Mouse (Mus musculus) neutrophil, adult 5-6 weeks (primary cell): ENCODE data around the gene Gpr160. TPM values are rescaled to one million over a fixed set of nuclear protein-coding genes. Genes with fewer than 3 reads are reported as not detected.

Experiments
- ATAC-seq: fragments of 151-379, 151-347 bp; 2 replicates; pipeline ENCODE4 v1.8.0; 2017; ENCODE audit warnings: mild to moderate bottlenecking, moderate TSS enrichment; ENCODE audit not compliant: insufficient number of reproducible peaks, poor library complexity, low FRiP score, severe bottlenecking; ENCODE audit errors: extremely low read depth
- total RNA-seq: library from RNA; stranded (forward); fragments of 200-1000 nt; gene quantifications from 2 replicates; pipeline ENCODE4 v1.2.3, GENCODE M21; 2017

Gene Gpr160
- total RNA-seq, 1 experiment from 2014 or later, result 4.8 TPM

DNA sequence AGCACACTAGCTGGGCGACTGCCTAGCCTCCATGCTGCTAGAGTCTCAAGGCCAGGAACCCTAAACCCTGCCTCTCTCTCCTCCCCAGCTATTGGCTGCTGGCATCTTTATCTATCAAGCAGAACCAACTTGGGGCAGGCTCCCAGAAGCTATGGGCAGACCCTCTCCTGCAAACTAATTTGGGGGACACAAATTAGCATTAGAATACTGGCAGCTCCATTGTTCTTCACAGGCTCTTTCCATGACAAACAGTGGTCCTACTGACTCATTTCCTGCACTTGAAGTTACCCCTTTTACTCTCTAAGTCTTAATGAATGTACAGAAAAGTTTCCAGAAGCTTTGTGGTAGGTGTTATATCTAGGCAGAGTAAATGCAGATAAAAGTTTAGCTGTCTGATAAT is 33.3 kb downstream of the Gpr160 start:
- no peak for ATAC-seq

DNA sequence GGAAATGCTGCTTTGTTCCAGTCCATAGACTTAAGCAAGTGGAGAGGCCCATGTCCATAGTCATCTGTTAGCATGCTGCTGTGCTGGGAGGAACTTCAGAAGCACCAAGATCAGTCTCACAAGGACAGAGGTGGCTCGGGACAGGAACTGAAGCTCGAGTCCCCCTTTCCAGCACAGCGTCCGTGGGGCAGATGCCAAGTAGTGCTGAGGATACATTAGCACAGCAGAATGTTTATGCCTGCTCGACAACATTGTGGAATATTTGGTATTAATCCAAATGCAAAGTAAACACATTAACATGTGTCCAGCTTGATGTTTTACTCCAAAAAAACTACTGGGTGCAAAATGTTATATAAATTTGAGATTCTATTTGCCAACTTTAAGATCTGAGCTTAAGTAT is 41.0 kb downstream of the Gpr160 start:
- no peak for ATAC-seq

DNA sequence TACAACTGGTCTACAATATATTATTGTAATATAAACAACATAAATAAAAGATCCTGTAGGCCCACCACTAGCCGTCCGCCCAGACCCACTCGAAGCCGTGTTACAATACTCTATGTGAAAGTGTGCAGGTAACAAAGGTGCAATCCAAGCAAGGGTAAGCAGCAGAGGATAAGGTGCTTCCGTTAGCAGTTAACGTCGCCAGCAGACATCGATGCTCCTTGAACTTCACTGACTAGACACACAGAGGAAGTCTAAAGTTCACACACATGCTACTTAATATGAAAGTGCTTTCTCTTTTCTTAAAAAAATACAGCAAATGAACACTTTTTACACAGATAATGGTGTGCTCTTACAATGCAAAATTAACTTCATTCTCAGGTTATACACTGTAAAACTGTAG is 43.7 kb downstream of the Gpr160 start:
- ATAC-seq, result no peak

DNA sequence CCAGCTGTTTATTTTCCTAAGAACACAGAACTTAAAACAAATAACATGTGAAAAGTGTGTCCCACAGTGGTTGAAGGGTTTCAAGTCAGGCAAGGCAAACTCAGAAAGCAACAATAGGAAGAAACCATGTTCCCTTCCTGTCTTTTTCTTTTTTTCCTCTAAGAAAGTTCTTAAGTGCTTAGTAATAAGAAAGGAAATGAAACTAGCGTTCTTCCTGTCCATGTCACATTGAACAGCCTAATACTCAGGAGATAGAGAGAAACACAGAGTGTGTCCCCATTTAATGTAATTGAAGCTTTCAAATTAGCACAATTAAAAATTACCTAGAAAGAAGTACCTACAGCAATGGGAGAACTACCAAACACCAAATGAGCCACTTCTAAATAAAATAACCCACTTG is 48.9 kb downstream of the Gpr160 start:
- ATAC-seq, result no peak

DNA sequence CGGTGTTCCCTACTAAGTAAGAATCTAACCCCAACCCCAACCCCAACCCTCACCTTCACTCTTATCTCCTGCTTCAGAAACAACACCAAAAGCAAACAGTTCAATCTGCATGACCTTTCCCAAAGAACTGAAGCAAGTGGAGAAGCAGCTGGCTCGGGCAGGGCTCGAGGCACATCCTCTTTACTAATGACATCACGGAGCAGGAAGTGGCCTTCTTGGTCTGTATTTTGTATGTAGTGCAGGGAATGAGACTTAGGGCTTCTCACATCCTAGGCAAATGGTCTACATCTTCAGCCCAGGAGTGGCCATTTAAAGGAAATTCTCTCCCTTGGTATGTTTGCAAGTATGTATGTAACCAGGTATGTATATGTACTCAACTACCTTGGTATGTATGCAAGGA is 61.4 kb downstream of the Gpr160 start:
- ATAC-seq, result no peak

DNA sequence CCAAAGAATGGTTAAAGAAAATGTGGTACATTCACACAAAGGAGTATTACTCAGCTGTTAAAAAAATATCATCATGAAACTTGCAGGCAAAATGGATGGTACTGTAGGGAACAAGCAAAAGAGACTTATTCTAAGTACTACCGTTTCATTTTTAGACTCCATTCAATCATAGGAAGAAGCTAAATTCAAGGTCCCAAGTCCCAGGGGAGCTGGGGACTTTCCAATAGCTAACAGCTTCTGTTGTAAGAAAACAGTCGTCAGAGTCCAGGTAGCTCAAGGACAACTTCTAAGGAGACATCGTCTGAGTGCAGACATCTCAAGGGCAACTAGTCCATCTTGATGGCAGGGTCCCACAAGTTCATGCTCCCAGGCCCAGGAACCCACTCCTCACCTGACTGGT is 71.9 kb downstream of the Gpr160 start:
- ATAC-seq, result no peak

DNA sequence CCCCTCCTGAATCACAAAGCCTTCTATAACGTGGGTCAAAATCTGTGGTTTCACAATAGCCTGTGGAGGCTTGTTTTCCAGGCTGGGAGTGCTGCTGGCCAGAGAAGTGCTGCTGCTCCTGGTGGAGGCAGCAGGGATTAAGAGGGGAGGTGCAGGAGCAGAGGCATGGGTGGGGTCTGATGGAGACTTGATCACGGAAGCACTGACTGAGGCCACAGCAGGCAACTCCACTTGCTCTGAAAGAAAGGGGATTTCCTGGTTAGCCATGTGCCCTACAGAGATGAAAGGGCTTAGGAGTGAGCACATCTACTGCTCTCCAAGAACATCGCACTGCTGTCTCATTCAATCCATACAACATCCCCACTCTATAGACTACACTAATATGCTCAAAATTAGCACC is 74.1 kb downstream of the Gpr160 start:
- no peak for ATAC-seq

DNA sequence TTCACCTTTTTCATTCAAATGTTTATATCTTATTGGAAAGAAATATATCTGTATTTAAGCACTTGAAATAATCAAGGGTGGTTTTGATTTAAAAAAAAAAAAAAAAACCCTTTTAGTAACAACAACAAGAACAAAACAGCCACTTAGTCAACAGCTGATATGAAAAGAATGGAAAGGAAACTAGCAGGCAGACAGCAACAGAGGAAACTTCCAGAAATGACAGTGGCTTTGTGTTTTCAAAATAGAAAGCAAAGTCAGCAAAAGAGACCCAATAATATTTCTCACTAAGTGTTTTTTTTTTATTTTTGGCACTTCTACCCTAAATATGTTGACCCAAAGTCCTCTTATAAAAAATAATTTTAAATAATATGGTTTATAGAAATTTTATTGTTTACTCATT is 78.6 kb downstream of the Gpr160 start:
- ATAC-seq, result no peak

Other genes starting within 250 kb of the Gpr160 start
- not detected in 2 replicates for gene Lrriq4, start 211.4 kb upstream of the Gpr160 start, total RNA-seq
- gene Lrrc34, start 208.1 kb upstream of the Gpr160 start, total RNA-seq, result not detected in 2 replicates
- not detected in 2 replicates for gene Lrrc31, start 156.1 kb upstream of the Gpr160 start, total RNA-seq
- not detected in 2 replicates for gene Samd7, start 109.7 kb upstream of the Gpr160 start, total RNA-seq
- 92.5 and 95.0 TPM in 2 replicates for gene Sec62, start 63.1 kb upstream of the Gpr160 start, total RNA-seq
- gene Phc3, start 113.5 kb downstream of the Gpr160 start, total RNA-seq, result 47.1 and 47.6 TPM in 2 replicates
- 10.9 and 14.2 TPM in 2 replicates for gene Prkci, start 139.8 kb downstream of the Gpr160 start, total RNA-seq
- gene Skil, start 239.1 kb downstream of the Gpr160 start, total RNA-seq, result 80.4 and 87.1 TPM in 2 replicates